Mouse (Mus musculus) kidney, postnatal 36 days (tissue): Measurements from ENCODE around the gene Rps6kb1.
A peak's percentile ranks its signal among the peaks of the same experiment; 100 is the strongest.

Source experiments
- DNase-seq, 2 experiments: peaks; one replicate each; pipeline ENCODE4 v3.0.0; 2021 to 2022; ENCODE audit warnings: mixed read lengths in 2 of 2

Rps6kb1 gene

DNA sequence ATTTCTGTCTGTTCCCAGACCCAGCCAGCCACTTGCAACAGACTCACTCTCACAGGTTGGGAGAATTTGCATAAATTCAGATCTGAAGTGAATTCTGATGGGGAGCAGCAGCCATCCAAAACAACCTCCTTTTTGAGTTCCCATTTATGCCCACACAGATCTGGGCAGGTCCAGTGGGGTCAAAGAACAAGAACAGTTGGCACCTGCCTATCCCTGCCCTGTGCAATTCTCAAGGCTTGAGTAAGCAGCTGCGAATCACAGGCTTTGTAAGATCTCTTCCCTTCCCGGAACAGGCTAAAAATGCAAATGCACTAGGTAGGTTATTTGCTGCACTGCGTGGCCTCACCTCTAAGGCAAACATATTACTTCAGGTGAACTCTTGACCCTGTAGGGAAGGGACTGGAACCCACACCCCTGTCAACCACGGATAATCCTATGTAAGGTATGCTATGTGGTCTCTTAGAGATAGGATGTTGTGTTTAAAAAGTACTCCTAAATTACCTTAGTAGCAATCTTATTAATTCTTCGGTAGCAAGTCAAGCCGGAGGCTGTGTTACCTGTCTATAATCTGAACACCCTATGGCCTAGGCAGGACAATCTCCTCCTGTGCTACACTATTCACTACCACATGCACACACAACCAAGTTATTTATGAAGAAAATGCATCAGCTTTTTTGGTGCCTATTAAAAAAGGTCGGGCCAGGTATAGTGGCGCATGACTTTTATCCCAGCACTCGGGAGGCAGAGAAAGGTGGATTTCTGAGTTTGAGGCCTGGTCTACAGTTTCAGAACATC lies 35.9 kb upstream of the Rps6kb1 start:
- DNase-seq = peak; percentile 73 to 87

DNA sequence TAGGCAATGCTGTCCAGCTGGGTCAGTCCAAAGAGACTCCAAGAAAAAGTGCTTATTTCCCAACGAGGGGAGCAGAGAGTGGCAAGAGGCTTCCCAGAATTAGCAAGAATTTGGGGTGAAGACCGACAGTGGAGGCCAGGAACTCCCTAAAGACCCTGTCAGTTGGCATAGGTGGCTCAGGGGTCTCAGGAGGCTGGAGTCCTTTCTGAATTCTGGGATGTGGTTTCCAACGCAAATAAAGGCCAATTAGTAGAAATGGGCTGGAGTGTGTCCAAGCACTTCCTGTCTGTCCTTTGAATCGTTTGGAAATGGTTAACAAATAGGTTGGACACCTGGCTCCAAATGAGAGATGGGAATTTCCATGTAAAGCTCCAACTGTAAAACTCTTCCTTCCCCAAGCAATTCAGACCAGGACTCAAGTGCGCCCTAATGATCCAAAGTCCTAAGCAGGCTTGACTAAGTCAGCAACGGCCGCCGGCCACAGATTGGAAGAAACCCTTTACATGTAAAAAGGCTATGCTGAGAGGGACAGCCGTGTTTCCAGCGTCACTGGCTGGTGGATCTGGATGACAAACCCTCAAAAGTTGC lies 35.2 kb upstream of the Rps6kb1 start:
- peak; percentile 63 to 73 for DNase-seq

DNA sequence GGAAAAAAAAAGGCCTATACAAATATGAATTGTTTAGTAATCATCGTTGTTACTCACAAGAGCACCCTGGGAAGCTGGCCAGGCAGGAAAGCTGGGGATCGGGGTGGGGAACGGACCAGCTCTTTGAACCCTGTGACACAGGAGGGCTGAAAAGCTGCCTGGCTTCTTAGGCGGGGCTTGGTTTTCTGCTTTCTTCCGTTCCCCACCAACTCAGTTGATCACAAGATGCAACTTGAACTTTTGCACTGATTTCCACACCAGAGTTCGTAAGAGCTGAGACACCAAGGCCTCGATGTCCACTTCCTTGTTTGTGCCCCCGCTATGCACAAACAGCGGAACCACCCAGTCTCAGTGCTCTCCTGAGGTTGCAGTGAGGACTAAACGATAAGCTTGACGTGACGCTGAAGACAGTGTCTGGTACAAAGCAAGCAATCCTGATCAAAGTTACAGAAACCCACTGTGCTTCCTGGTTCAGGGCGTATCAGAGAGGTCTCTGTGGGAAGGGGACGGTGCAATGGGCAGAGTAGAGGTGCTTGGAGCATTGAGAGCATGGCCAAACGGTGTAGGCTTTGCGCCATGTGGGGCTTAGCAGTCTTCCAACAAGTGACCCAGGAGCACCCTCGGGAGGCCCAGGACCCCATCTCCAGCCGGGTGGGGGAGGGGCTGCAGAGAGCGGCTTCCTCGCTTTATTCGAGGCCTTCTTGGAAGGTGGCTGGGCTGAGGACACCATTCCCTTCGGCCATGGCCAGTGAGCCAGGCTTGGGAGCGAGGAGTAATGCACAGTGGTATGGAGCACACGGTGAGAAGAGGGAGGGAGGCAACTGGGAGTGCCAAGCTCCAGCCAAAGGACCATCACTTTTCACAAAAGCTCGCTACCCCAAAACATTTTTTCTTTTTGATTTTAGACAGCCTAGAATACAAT lies 34.5 kb upstream of the Rps6kb1 start:
- peak; percentile 85 to 88 for DNase-seq

DNA sequence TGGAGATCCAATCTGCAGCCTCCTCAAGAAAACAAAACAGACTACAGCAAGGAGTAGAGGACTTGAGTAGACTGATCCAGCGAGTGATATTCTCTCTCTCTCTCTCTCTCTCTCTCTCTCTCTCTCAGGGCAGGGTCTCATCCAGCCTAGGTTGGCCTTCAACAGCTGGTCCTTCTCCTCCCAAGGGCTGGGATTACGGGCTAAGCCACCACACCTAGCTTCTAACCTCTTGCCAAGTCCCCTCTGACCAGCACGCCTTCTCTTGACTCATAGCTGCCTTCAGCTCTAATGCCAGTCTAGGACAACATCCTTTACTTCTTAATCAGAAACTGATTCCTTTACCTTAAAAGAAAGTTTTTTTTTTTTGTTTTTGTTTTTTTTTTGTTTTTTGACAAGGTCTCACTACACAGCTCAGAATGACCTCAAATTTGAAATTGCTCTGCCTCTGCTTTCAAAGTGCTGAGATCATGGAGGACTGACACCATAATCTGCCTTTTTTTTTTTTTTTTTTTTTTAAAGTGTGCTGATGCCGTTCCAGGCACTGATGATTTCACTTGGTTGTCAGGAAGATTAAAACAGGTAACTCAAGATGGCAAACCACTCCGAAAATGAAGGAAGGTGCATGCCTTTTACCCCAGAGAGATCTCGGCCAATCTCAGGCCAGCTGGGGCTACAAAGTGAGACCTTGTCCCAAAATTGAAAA lies 33.7 kb upstream of the Rps6kb1 start:
- no peak for DNase-seq

DNA sequence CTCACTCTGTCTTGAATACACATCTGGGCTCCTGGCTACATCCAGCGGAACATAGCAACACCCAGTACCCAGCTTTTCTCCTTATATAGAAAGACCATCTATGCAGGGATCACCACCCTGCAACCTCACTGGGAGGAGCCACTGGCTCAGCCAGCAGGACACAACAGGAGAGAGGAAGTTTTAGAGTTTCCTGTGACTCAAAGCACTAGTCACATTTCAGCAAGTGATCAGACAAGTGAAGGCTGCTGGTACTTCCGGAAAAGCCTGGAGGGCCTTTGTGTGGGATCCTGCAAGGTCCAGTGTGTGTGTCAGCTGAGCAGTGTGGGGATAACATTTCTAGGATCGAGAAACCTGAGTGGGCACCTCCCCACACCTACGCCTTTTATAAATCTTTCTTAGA lies 32.6 kb upstream of the Rps6kb1 start:
- DNase-seq = peak in 1 of 2 experiments; percentile 65

DNA sequence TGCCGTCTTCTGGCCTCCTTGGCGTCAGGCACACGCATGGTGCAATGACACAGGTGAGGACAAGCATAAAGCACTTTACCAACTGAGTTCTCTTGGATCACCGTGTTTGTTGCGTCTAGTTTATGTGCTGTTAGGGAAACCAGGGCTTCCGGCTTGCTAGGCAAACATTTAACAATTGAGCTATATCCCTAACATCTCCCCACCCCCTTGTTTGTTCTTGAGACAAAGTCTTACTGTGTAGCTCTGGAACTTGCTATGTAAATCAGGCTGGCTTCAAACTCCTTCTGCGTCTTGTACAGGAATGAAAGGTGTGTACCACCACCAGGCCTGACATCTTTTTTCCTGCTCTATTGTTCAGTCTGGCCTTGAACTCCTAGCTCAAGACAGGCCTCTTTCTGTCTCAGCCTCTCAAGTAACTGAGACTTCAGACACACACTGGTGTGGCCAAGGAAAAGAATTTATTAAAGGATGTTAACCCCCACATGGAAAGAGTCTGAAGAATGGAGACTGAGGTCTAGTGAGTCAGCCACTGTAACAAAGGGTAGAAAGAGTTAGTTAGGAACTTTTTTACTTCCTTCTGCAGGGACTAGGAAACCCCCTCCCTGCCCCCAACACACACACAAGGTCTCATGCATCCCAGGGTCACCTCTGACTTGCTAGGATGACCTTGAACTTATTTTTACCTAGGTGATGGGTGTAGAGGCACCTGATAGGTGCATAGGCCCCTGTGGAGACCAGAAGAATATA lies 31.2 kb upstream of the Rps6kb1 start:
- no peak for DNase-seq

DNA sequence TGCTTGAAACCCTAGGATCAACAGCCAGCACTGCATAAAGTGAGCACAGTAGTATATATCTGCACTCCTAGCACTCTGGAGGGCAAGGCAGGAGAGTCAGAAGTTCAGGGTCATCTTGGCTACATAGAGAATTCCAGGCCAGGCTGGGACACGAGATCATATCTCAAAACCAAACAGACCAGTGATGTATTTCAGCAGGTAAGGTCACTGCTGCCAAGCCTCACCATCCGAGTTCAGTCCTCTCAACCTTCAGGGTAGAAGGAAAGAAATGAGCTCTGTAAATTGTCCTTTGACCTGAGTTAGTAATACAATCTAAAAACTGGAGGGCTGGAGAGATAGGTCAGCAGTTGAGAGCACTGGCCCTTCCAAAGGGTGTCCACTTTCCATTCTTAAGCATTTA lies 29.8 kb upstream of the Rps6kb1 start:
- DNase-seq = no peak

DNA sequence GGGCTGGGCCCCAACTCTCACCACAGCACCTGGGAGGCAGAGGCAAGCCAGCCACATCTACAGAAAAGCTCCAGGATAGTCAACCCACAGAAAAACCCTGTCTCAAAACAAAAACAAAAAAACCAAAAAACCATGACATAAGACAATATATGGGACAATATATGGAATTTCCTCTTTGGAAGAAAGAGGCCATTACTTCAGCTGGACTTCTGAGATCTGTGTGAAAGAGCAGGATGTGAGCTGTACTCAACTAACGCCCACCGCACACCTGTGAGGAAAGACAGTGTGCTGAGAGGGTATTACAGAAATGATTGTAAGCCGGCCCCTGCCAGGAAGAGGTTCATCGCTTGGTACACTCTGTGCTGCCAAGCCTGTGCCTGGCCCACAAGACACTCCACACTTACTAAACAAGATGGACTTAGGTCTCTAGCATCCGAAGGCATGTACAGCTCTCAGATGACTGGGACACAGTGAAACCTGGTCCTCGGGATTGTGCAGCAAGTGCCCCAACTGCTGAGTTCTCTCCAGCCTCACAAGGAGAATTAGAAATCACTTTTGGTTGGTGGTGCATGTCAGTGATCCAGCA lies 29.1 kb upstream of the Rps6kb1 start:
- peak; percentile 72 to 86 for DNase-seq

DNA sequence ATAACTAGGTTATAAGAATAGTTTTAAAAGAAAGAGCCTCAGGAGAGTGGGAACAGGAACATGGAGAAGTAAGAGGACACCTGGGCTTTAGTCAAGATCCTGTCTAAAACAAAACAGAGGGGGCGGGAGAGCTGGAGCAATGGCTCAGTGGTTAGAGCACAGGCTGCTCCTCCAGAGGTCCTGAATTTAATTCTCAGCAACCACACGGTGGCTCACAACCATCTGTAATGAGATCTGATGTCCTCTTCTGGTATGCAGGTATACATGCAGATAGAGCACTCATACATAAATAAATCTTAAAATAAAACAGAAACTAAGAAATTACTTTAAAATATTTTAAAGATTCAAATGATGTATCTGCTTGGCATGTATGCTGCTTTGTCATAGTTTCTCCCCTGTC lies 28.0 kb upstream of the Rps6kb1 start:
- DNase-seq = no peak

DNA sequence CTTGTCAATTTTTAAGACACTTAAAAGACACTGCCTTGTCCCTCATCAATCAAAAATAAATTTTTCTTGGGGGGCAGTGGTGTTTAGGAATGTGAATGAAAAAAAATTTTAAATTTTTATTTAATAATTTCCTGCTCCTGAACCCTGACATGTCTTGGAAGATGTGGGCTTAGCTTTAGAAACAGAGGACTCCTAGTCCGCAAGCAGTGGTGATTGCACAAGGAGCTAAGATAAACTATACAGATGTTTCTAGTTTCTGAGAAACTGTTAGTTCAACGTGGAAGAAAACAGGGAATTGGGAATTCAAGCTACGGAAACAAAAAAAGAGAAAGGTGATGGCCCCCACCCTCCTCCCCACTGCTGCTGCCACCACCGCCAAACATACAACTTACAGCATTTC lies 27.3 kb upstream of the Rps6kb1 start:
- no peak for DNase-seq

DNA sequence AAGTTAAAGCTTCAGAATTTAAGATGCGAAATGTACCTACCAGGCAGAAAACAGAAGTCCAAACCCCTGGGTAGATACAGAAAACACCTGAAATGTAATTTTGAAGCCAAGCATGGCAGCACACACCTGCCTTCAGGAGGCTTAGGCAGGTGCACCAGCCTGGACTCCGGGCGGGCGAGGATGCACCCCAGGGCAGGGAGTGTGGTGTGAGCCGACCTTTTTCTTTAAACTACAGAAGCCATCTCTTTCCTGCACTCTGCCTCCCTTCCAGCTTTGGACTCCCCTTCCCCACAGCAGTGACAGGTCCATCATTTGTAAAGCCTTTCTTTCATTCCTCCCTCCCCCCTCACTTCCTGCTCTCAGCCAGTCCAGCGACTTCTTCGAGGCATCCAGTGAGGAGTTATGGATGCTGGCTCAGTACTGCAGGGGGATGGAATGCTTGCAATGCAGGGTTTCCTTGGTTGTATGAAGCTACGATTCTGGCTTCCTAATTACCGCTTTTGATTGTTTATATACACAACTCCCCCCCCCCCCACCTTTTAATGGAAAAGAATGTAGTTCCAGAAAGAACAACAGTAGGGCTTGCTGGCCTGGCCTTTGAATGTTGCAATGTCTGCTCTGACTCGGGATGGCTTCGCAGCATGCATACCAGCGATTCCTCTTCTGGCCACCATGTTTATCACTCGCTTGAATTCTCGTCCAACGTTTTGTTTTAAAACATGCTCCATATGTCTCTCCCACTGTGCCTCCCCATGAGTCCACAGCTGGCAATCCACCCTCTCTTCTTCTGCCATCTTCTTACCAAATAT lies 26.6 kb upstream of the Rps6kb1 start:
- no peak for DNase-seq

DNA sequence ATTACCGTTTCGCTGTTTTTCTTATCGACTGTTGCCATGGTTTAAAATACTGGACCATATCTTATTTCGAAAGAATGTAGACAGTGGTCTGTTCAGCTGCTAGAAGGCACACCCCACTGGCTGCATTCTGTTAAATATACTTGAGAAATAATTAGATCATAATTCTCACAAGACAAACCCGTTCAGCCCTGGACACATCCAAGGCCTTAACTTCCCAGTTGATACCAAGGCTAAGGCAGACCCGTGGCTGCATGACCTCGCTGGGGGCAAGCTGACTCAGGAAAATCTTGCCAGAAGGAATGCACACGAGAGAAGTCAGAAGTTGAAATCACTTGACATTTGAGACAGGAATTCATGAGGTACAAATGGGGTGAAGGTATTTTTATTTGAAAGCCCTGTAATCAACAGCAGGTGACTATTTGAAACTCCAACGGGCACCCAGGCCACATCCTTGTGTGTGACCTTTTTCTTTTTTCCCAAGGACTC lies 25.7 kb upstream of the Rps6kb1 start:
- peak in 1 of 2 experiments; percentile 61 for DNase-seq

DNA sequence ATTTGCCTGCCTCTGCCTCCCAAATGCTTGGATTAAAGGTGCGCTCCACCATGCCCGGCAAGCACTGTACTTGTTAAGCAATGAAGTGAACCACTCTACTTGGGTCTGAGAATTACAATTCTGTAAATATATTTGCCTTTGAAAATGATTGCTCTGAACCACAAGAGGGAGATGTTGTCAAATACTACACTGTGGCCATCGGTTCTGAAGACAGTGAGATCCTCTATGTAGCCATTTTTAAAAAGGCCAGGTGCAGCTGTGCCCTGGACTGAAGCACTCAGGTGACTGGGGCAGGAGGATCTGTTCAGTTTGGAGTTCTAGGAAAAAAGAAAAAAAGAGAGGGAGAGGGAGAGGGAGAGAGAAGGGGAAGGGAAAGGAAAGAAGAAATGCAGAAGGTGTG lies 23.8 kb upstream of the Rps6kb1 start:
- no peak for DNase-seq

DNA sequence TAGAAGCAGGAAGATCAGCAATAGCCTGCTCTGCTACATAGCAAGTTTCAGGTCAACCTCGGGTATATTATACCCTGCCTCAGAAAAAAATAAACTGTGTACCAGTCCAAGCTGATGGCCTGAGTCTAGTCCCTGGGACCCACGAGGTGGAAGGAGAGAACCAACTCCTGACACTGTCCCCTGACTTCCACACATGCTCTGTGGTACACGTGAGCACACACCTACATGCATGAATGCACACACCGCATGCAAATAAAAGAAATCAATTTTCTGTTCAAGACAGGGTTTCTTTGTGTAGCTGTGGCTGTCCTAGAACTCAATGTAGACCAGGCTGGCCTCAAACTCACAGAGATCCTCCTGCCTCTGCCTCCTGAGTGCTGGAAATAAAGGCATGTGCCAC lies 13.7 kb upstream of the Rps6kb1 start:
- no peak for DNase-seq

DNA sequence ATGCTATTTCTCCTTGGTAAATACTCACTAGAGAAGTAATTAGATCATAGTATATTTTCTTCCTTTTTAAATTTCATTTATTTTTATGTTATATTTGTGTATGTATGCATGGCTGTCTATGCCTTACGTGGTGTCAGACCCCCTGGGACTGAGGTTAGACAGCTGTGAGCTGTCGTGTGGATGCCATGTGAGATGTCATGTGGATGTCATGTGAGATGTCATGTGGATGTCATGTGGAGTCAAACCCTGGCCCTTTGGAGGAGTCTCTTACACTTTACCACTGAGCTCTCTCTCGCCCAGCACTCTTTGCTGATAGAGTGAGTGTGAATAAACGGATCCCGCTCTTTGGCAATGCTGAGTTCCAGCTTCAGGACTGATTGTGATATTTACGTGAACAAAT lies 8.9 kb upstream of the Rps6kb1 start:
- no peak for DNase-seq

DNA sequence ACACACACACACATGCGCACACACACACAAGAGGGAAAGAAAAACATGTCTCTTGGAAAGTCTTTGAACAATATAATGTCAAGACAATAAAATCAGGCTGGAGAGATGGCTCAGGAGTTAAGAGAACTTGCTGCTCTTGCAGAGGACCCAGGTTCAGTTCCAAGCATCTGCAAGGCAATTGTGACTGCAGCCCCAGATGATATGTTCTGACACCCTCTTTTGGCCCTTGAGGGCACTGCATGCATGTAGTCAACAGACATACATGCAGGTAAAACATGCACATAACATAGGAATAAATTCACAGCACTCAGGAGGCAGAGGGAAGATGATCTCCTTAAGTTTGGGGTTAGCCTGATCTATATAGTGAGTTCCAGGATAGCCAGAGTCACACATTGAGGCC lies 2.8 kb upstream of the Rps6kb1 start:
- DNase-seq = peak in 1 of 2 experiments; percentile 46

DNA sequence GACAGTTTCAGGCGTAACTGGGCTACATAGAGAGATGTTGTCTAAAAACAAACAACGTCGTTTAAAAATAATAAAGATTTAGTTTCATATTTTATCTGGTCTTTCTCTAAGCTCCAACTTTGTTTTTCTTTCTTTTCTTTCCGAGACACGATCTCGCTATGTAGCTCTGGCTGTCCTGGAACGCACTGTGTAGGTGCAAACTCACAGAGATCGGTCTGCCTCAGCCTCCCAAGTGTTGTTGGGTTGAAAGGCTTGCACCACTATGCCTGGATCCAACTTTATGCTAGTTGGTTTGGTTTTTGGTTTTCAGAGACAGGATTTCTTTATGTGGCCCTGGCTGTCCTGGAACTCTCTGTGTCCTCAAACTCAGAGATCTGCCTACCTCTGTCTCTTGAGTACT lies 951 bp upstream of the Rps6kb1 start:
- no peak for DNase-seq

DNA sequence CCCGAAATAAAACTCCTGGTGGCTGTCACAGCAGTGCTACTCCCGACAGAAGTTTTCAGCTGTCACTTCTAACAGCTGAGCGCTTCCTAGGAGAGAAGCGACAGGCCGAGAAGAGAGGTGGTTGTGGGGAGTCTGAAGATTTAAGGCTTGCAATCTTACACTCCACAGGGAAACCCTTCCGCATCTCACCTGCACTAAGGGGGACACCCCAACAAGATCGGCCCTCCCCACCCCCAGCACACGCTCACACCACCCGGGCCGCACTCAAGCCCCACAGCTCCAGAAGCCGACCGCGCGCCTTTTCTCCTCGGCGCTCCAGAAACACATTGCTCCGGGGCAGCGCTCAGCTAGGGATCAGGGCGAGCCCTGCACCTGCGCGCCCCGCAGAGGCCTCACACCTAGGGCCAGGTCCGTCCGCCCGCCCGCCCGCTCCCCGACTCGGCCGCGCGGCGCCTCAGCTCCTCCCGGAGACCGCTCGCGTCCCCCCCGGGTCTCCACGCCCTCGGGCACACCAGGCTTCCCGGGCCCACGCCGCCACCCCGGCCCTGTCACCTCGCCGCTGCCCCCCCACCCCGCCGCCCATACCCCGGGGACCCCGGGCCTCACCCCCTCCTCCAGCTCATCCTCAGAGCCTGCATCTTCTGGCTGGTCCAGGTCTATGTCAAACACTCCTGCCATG lies 506 bp downstream of the Rps6kb1 start:
- DNase-seq = peak; percentile 42 to 63

DNA sequence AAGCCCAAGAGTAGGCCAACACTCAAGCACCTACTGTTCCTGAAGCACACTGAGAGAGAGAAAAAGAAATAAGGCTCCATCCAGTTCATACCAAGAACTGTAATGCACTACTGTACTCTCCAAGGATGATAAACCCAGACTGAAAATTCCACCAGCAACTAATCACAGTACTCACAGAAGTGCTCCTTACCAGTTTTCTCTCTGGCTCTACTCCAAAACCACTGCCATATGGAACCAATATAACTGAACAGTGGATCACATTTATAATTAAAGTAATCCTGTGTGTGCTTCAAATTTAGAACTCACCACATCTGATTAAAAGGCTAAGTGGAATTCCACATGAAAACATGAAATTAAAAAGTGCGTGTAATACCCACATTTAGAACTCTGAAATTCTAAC lies 1.8 kb downstream of the Rps6kb1 start:
- no peak for DNase-seq

DNA sequence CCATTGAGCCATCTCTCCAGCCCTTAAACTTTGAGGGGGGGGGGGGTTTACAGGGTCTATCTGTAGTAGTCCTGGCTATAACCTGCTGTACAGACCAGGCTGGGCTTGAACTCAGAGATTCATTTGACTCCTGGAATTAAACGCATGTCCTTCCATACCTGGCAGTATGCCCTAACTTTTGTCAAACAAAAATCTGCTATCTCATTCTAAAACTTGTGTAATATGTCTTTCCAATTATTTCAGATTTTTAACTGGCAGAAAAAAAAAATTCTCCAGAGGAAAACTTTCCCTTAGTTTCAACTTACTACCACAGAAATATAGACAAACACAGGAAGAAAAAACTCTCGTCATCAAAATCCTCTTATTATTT lies 4.1 kb downstream of the Rps6kb1 start:
- DNase-seq = no peak
